In genomic region chr7:73357626-73358025, GRCm38 (mm10) we compare ENCODE assay signal across 25 mouse cellular contexts. TPM values are rescaled to one million over a fixed set of nuclear protein-coding genes. Genes with fewer than 3 reads are reported as not detected.
"Had no signal": no experiment of that assay in that cellular context is flagged by ENCODE, and none has a peak within 500 bp of the region (broad histone marks: within the 10 kb centered on the region; RNA-seq: fewer than 3 reads in every experiment).

No protein-coding gene starts in this region.

- H3K27ac ChIP-seq: heart, embryonic 10.5 days; hindbrain, embryonic 10.5 days; hindbrain, embryonic 12.5 days; hindbrain, embryonic 14.5 days; intestine, embryonic 15.5 days; layer of hippocampus, adult 2 months; left cerebral cortex, adult 2 months; limb, embryonic 10.5 days; limb, embryonic 12.5 days; liver, embryonic 13.5 days; liver, embryonic 15.5 days had no signal

- H3K9me3 ChIP-seq: heart, embryonic 10.5 days; heart, embryonic 12.5 days; hindbrain, embryonic 10.5 days; hindbrain, embryonic 12.5 days; intestine, embryonic 15.5 days; limb, embryonic 10.5 days; limb, embryonic 12.5 days; liver, embryonic 13.5 days; liver, embryonic 15.5 days had no signal

- ATAC-seq: hindbrain, embryonic 16.5 days; inflammation-experienced regulatory T-cells, adult 6 months; intestine, embryonic 15.5 days; intestine, postnatal 0 days had no signal

- H3K4me1 ChIP-seq: heart, embryonic 10.5 days; heart, embryonic 12.5 days; intestine, embryonic 15.5 days; limb, embryonic 10.5 days; liver, embryonic 13.5 days; liver, embryonic 15.5 days had no signal

- H3K9ac ChIP-seq: heart, embryonic 12.5 days; hindbrain, embryonic 12.5 days; hindbrain, embryonic 14.5 days; intestine, embryonic 15.5 days; limb, embryonic 12.5 days; liver, embryonic 13.5 days; liver, embryonic 15.5 days had no signal

- H3K36me3 ChIP-seq: heart, embryonic 10.5 days; heart, embryonic 12.5 days; hindbrain, embryonic 10.5 days; hindbrain, embryonic 12.5 days; intestine, embryonic 15.5 days; limb, embryonic 10.5 days; limb, embryonic 12.5 days; liver, embryonic 13.5 days; liver, embryonic 15.5 days had no signal

- H3K27me3 ChIP-seq: heart, embryonic 12.5 days; hindbrain, embryonic 12.5 days; intestine, embryonic 15.5 days; liver, embryonic 13.5 days; liver, embryonic 15.5 days had no signal

- DNase-seq: heart, postnatal 10 days; heart, postnatal 4 days; kidney, adult 18-20 months; kidney, adult 8-10 months; kidney, postnatal 10 days; kidney, postnatal 25 days; kidney, postnatal 4 days; liver; liver, embryonic 13.5 days had no signal

- H3K4me2 ChIP-seq: heart, embryonic 12.5 days; hindbrain, embryonic 12.5 days; hindbrain, embryonic 14.5 days; intestine, embryonic 15.5 days; limb, embryonic 12.5 days; liver, embryonic 11.5 days; liver, embryonic 13.5 days; liver, embryonic 15.5 days had no signal

- H3K4me3 ChIP-seq: gastrocnemius, adult 2 months; heart, embryonic 10.5 days; heart, embryonic 12.5 days; hindbrain, embryonic 10.5 days; hindbrain, embryonic 12.5 days; intestine, embryonic 15.5 days; layer of hippocampus, adult 2 months; left cerebral cortex, adult 2 months; limb, embryonic 10.5 days; limb, embryonic 12.5 days; liver, embryonic 13.5 days; liver, embryonic 15.5 days had no signal

RNA-seq across cellular contexts. Expression of gene Rgma, which starts 17.7 kb away (rescaled TPM):
- polyA plus RNA-seq: inflammation-experienced regulatory T-cells, adult 6 months had no signal
